Mouse (Mus musculus) G1E (cell line): Measurements from ENCODE around the gene Smad3.

ENCODE experiments used
- CTCF ChIP-seq: IDR thresholded peaks from 2 replicates; pipeline ENCODE4 v1.5.1; 2012; ENCODE audit warnings: low read depth, low read length, inconsistent platforms, mixed read lengths
- GATA1 ChIP-seq: IDR thresholded peaks from 2 replicates; pipeline ENCODE4 v1.6.1; 2012; ENCODE audit warnings: borderline replicate concordance, low read length, inconsistent platforms, mixed read lengths
- GATA2 ChIP-seq: IDR thresholded peaks from 2 replicates; pipeline ENCODE4 v1.6.1; 2012; ENCODE audit warnings: low read depth, low read length, inconsistent platforms, borderline replicate concordance
- POLR2AphosphoS5 ChIP-seq: IDR thresholded peaks from 2 replicates; pipeline ENCODE4 v1.6.1; 2012; ENCODE audit warnings: low read depth, low read length, inconsistent platforms; ENCODE audit not compliant: insufficient replicate concordance
- TAL1 ChIP-seq: conservative IDR thresholded peaks from 2 replicates; pipeline ENCODE4 v1.6.1; 2012; ENCODE audit warnings: low read depth, low read length, inconsistent platforms, mixed read lengths

DNA sequence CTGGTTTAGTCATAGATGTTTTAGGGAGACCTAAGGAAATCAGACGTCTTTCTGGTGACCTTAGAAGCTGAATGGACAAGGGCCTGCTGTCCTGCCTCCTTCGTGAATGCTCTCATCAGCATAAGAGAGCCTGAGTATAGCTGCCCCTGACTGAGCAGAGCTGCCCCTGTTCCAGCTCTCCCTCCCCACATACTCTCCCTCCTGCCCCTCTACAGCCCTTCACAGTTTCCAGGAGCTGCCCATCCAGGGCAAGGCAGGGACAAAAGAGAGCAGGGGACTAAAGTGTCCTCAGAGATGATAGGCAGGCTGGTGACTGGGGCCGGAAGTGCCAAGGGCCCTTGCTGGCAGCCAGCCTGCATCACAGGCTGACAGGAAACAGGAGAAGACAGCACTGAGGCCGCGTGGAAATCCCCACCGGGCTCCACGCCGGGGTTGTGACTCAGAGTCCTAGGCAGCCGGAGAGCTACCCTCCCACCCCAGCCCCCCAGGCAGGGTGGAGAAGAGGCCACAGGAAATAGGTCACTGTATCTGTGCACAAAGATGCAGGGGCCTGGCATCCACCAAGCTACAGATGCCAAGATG lies 51.6 kb downstream of the Smad3 start:
- TF ChIP-seq TAL1 (no peak), CTCF (no peak), POLR2AphosphoS5 (no peak), GATA2 (no peak), GATA1 (no peak)
